Mouse (Mus musculus) adrenal gland, adult 8-10 months (tissue): Measurements from ENCODE around the gene Cnot6l. TPM values are rescaled to one million over a fixed set of nuclear protein-coding genes. Genes with fewer than 3 reads are reported as not detected.

Experiments
- total RNA-seq, 4 experiments: library from RNA; stranded (reverse); gene quantifications; 2 replicates each; pipeline ENCODE4 v1.2.4; 2022

Gene Cnot6l
- total RNA-seq, 4 experiments from 2014 or later = 65.1 to 82.6 (median 74.7) TPM

Other genes with a start within 250 kb of the Cnot6l start
- gene Cxcl13, start 207.2 kb downstream of the Cnot6l start, total RNA-seq = 1 to 10 TPM in 1 of 4 experiments, under 1 TPM in 3; 0.31 to 3.6 (median 0.52) TPM
- 10 to 100 TPM; 16.3 to 22.2 (median 22.1) TPM for gene Mrpl1, start 45.3 kb upstream of the Cnot6l start, total RNA-seq
- gene Fras1, start 209.8 kb upstream of the Cnot6l start, total RNA-seq = 1 to 10 TPM; 1.3 to 4.1 (median 2.1) TPM